9 mouse cellular contexts compared by ENCODE assay signal in genomic region chr10:79934272-79934721, GRCm38 (mm10). TPM values are rescaled to one million over a fixed set of nuclear protein-coding genes. Genes with fewer than 3 reads are reported as not detected.
A peak's percentile ranks its signal among the peaks of the same experiment; 100 is the strongest.
DNase-seq lines count a peak whose midpoint lies in the region; ATAC-seq and TF ChIP-seq lines count a peak whose summit lies in the region.
"Had no signal": no experiment of that assay in that cellular context is flagged by ENCODE, and none has a peak within 500 bp of the region (broad histone marks: within the 10 kb centered on the region; RNA-seq: fewer than 3 reads in every experiment).

No protein-coding gene starts in this region.

- H3K27me3 ChIP-seq in embryonic facial prominence, embryonic 14.5 days (replicated peaks; ENCODE audit: control insufficient read depth, insufficient read depth, low read length), result no peaks in the 10 kb centered on the region
- H3K27me3 ChIP-seq in heart, embryonic 13.5 days (replicated peaks), result no peaks in the 10 kb centered on the region
- no peaks in the 10 kb centered on the region for H3K27me3 ChIP-seq in lung, postnatal 0 days (replicated peaks; ENCODE audit: insufficient read depth, low read length)

- DNase-seq in layer of hippocampus, adult 11-12 months (ENCODE audit: low spot score), result peak; percentile 76
- no peak for DNase-seq in layer of hippocampus, adult 9-10 months (ENCODE audit: low spot score)
- peak; percentile 72 for DNase-seq in embryonic facial prominence, embryonic 14.5 days (ENCODE audit: low spot score)
- DNase-seq in kidney, postnatal 14 days, result peak; percentile 91
- peak; percentile 95 for DNase-seq in lung, postnatal 0 days (ENCODE audit: low spot score)
- DNase-seq in skeletal muscle tissue, adult 2 months (ENCODE audit: low read depth, low spot score), result peak; percentile 97
- no peak for DNase-seq in retina, embryonic 14.5 days (ENCODE audit: low spot score)

- 64% methylated on average over 12 of the region's 13 CpGs for WGBS in embryonic facial prominence, embryonic 14.5 days
- WGBS in heart, embryonic 13.5 days, result 69% methylated on average over 13 of the region's 13 CpGs
- WGBS in lung, postnatal 0 days, result 4% methylated on average over 13 of the region's 13 CpGs

- no peak overlapping the region for H3K4me2 ChIP-seq in embryonic facial prominence, embryonic 14.5 days (ENCODE audit: low read depth, low read length)
- peak overlapping the region; percentile 92 for H3K4me2 ChIP-seq in heart, embryonic 13.5 days
- H3K4me2 ChIP-seq in lung, postnatal 0 days (replicated peaks; ENCODE audit: low read depth, low read length), result no peak overlapping the region

- peak; percentile 65 for ATAC-seq in embryonic facial prominence, embryonic 14.5 days (ENCODE audit: low read depth)
- ATAC-seq in heart, embryonic 13.5 days (ENCODE audit: extremely low read depth, insufficient number of reproducible peaks, low FRiP score, low TSS enrichment), result peak; percentile 38
- ATAC-seq in lung, postnatal 0 days, result peak; percentile 84

- H3K9ac ChIP-seq in embryonic facial prominence, embryonic 14.5 days (ENCODE audit: low read depth, low read length), result 0 out of 2 replicates have a peak overlapping the region, but pooled peaks have one; percentile 14
- H3K9ac ChIP-seq in heart, embryonic 13.5 days, result peak overlapping the region; percentile 13; the same call in 1 of the 2 replicates
- H3K9ac ChIP-seq in lung, postnatal 0 days (replicated peaks; ENCODE audit: low read depth), result no peak overlapping the region

- no peak; the same call in 1 of the 2 replicates for TF ChIP-seq CTCF in lung, postnatal 0 days (IDR thresholded peaks at IDR 0.05)

- peak; percentile 98 for TF ChIP-seq EP300 in lung, postnatal 0 days (IDR thresholded peaks at IDR 0.05)

- peak overlapping the region; percentile 58; the same call in 1 of the 2 replicates for H3K27ac ChIP-seq in embryonic facial prominence, embryonic 14.5 days (replicated peaks; ENCODE audit: low read depth, low read length)
- peak overlapping the region; percentile 53 for H3K27ac ChIP-seq in heart, embryonic 13.5 days (replicated peaks)
- H3K27ac ChIP-seq in lung, postnatal 0 days (ENCODE audit: low read length), result peak overlapping the region; percentile 65

- peaks cover 20% of the 10 kb centered on the region for H3K4me1 ChIP-seq in embryonic facial prominence, embryonic 14.5 days (ENCODE audit: control insufficient read depth, insufficient read depth, low read length)
- H3K4me1 ChIP-seq in heart, embryonic 13.5 days, result peaks cover 96% of the 10 kb centered on the region
- H3K4me1 ChIP-seq in lung, postnatal 0 days (ENCODE audit: insufficient read depth, low read depth, low read length), result peaks cover 62% of the 10 kb centered on the region

- H3K9me3 ChIP-seq in embryonic facial prominence, embryonic 14.5 days (ENCODE audit: control insufficient read depth, low read length), result no peaks in the 10 kb centered on the region
- no peaks in the 10 kb centered on the region for H3K9me3 ChIP-seq in heart, embryonic 13.5 days
- no peaks in the 10 kb centered on the region for H3K9me3 ChIP-seq in lung, postnatal 0 days (ENCODE audit: low read length)

- peaks cover 59% of the 10 kb centered on the region for H3K36me3 ChIP-seq in embryonic facial prominence, embryonic 14.5 days (ENCODE audit: control insufficient read depth, insufficient read depth, low read length)
- H3K36me3 ChIP-seq in heart, embryonic 13.5 days, result peaks cover 49% of the 10 kb centered on the region
- H3K36me3 ChIP-seq in lung, postnatal 0 days (ENCODE audit: insufficient read depth, low read length), result peaks cover 12% of the 10 kb centered on the region; the same call in 1 of the 2 replicates

- no peak overlapping the region for H3K4me3 ChIP-seq in embryonic facial prominence, embryonic 14.5 days (ENCODE audit: low read depth, low read length)
- H3K4me3 ChIP-seq in heart, embryonic 13.5 days, result peak overlapping the region; percentile 21
- H3K4me3 ChIP-seq in lung, postnatal 0 days (ENCODE audit: low read depth, low read length), result no peak overlapping the region

RNA-seq across cellular contexts. Expression of gene Arid3a, which starts 7.5 kb away (rescaled TPM):
- 3.1 and 3.5 TPM in 2 replicates for polyA plus RNA-seq in embryonic facial prominence, embryonic 14.5 days (2014; fragmentation: Nextera tagmentation; extraction: Ambion mirVana)
- 3.4 and 4.2 TPM in 2 replicates for polyA plus RNA-seq in heart, embryonic 13.5 days (2015; fragmentation: Nextera tagmentation; extraction: Ambion mirVana)
- polyA plus RNA-seq in lung, postnatal 0 days (2015; fragmentation: Nextera tagmentation; extraction: Ambion mirVana), result 4.8 and 7.1 TPM in 2 replicates

RNA-seq across cellular contexts. Expression of gene R3hdm4, which starts 13.3 kb away (rescaled TPM):
- 114 and 124 TPM in 2 replicates for polyA plus RNA-seq in embryonic facial prominence, embryonic 14.5 days (2014; fragmentation: Nextera tagmentation; extraction: Ambion mirVana)
- 95.6 and 100 TPM in 2 replicates for polyA plus RNA-seq in heart, embryonic 13.5 days (2015; fragmentation: Nextera tagmentation; extraction: Ambion mirVana)
- 123 and 129 TPM in 2 replicates for polyA plus RNA-seq in lung, postnatal 0 days (2015; fragmentation: Nextera tagmentation; extraction: Ambion mirVana)

RNA-seq across cellular contexts. Expression of gene Kiss1r, which starts 17.5 kb away (rescaled TPM):
- polyA plus RNA-seq in embryonic facial prominence, embryonic 14.5 days (2014; fragmentation: Nextera tagmentation; extraction: Ambion mirVana), result 0.56 and 0.58 TPM in 2 replicates
- polyA plus RNA-seq in heart, embryonic 13.5 days (2015; fragmentation: Nextera tagmentation; extraction: Ambion mirVana), result 0.60 and 0.67 TPM in 2 replicates
- 1.6 and 1.7 TPM in 2 replicates for polyA plus RNA-seq in lung, postnatal 0 days (2015; fragmentation: Nextera tagmentation; extraction: Ambion mirVana)

RNA-seq across cellular contexts. Expression of gene Gm26602, which starts 23.6 kb away (rescaled TPM):
- polyA plus RNA-seq in embryonic facial prominence, embryonic 14.5 days (2014; fragmentation: Nextera tagmentation; extraction: Ambion mirVana), result 4.1 and 6.7 TPM in 2 replicates
- 1.7 TPM in 1 of 2 replicates, not detected in the other for polyA plus RNA-seq in heart, embryonic 13.5 days (2015; fragmentation: Nextera tagmentation; extraction: Ambion mirVana)
- polyA plus RNA-seq in lung, postnatal 0 days (2015; fragmentation: Nextera tagmentation; extraction: Ambion mirVana), result not detected in 2 replicates
- polyA plus RNA-seq: gonadal fat pad, adult 2 months had no signal

RNA-seq across cellular contexts. Expression of gene Med16, which starts 25.6 kb away (rescaled TPM):
- 33.7 and 40.2 TPM in 2 replicates for polyA plus RNA-seq in embryonic facial prominence, embryonic 14.5 days (2014; fragmentation: Nextera tagmentation; extraction: Ambion mirVana)
- 41.8 and 42.1 TPM in 2 replicates for polyA plus RNA-seq in heart, embryonic 13.5 days (2015; fragmentation: Nextera tagmentation; extraction: Ambion mirVana)
- 32.0 and 32.8 TPM in 2 replicates for polyA plus RNA-seq in lung, postnatal 0 days (2015; fragmentation: Nextera tagmentation; extraction: Ambion mirVana)

Comparison
In these comparisons a context has a peak if more than half of its experiments do, and no peak if none do; other contexts are left out.
1. DNase-seq: peak in layer of hippocampus, adult 11-12 months (single experiment), embryonic facial prominence, embryonic 14.5 days (single experiment), kidney, postnatal 14 days (single experiment), lung, postnatal 0 days (single experiment) and skeletal muscle tissue, adult 2 months (single experiment); none in layer of hippocampus, adult 9-10 months (single experiment) and retina, embryonic 14.5 days (single experiment).
2. Peak in every context shown above with its lines, with median percentiles within 50 percentile points of each other: ATAC-seq and H3K27ac ChIP-seq.